Mouse (Mus musculus) MEL (cell line): ENCODE results near the gene Gprin3. TPM values are rescaled to one million over a fixed set of nuclear protein-coding genes. Genes with fewer than 3 reads are reported as not detected.

Source experiments
- DNase-seq: peaks from one replicate; pipeline ENCODE4 v3.0.0; 2011; ENCODE audit warnings: low read depth, low spot score
- H3K27ac ChIP-seq: 2 replicates; pipeline ENCODE4 v1.5.1; 2012; ENCODE audit warnings: low read depth, mild to moderate bottlenecking, control low read depth, low read length, moderate library complexity; ENCODE audit not compliant: control insufficient read depth
- H3K27me3 ChIP-seq, 2 experiments: fragments of 150-350 bp in 1 of 2; sonication (generic) in 1 of 2; 2 replicates each; pipeline ENCODE4 v1.6.1; 2012; ENCODE audit warnings: low read length in 2 of 2, mild to moderate bottlenecking in 2 of 2, improper control_type of control experiment in 1 of 2, moderate library complexity in 1 of 2; ENCODE audit not compliant: insufficient read depth in 2 of 2, control insufficient read depth in 1 of 2
- H3K36me3 ChIP-seq, 2 experiments: 2 replicates each; pipeline ENCODE4 v1.6.1; 2012 to 2014; ENCODE audit warnings: low read length in 2 of 2, improper control_type of control experiment in 1 of 2, inconsistent platforms in 1 of 2, mild to moderate bottlenecking in 1 of 2; ENCODE audit not compliant: insufficient read depth in 2 of 2, control insufficient read depth in 1 of 2
- H3K4me1 ChIP-seq, 2 experiments: fragments of 150-350 bp in 1 of 2; sonication (generic) in 1 of 2; 2 replicates each; pipeline ENCODE4 v1.6.1; 2012; ENCODE audit warnings: low read length in 2 of 2, improper control_type of control experiment in 1 of 2, mild to moderate bottlenecking in 1 of 2; ENCODE audit not compliant: insufficient read depth in 2 of 2, control insufficient read depth in 1 of 2
- H3K4me3 ChIP-seq, 2 experiments: fragments of 150-350 bp in 1 of 2; sonication (generic) in 1 of 2; 2 replicates each; pipeline ENCODE4 v1.5.1; 2012; ENCODE audit warnings: low read depth in 2 of 2, low read length in 2 of 2, mild to moderate bottlenecking in 2 of 2, moderate library complexity in 2 of 2, control low read depth in 1 of 2, improper control_type of control experiment in 1 of 2; ENCODE audit not compliant: control insufficient read depth in 1 of 2, insufficient read depth in 1 of 2
- H3K79me2 ChIP-seq: 2 replicates; pipeline ENCODE4 v1.6.1; 2012; ENCODE audit warnings: mild to moderate bottlenecking, low read length, moderate library complexity; ENCODE audit not compliant: control insufficient read depth, poor library complexity, insufficient read depth
- H3K9ac ChIP-seq: 2 replicates; pipeline ENCODE4 v1.6.1; 2012; ENCODE audit warnings: low read depth, mild to moderate bottlenecking, control low read depth, low read length, moderate library complexity; ENCODE audit not compliant: control insufficient read depth, poor library complexity, severe bottlenecking
- H3K9me3 ChIP-seq: fragments of 150-350 bp; sonication (generic); replicated peaks from 2 replicates; pipeline ENCODE4 v1.6.1; 2012; ENCODE audit warnings: mild to moderate bottlenecking, low read length, improper control_type of control experiment, moderate library complexity; ENCODE audit not compliant: insufficient read depth
- CHD1 ChIP-seq: IDR thresholded peaks from 2 replicates; pipeline ENCODE4 v1.6.1; 2012; ENCODE audit warnings: low read depth, mild to moderate bottlenecking, inconsistent platforms, low read length, improper control_type of control experiment
- EP300 ChIP-seq, 2 experiments: IDR thresholded peaks; 2 replicates each; pipeline ENCODE4 v1.6.1; 2011; ENCODE audit warnings: improper control_type of control experiment in 2 of 2, low read length in 2 of 2, low read depth in 1 of 2, mild to moderate bottlenecking in 1 of 2
- ETS1 ChIP-seq: IDR thresholded peaks from 2 replicates; pipeline ENCODE4 v1.6.1; 2012; ENCODE audit warnings: low read depth, mild to moderate bottlenecking, inconsistent platforms, low read length, improper control_type of control experiment, moderate library complexity
- GABPA ChIP-seq: IDR thresholded peaks from 2 replicates; pipeline ENCODE4 v1.6.1; 2012; ENCODE audit warnings: low read depth, mild to moderate bottlenecking, inconsistent platforms, low read length, improper control_type of control experiment, moderate library complexity
- GATA1 ChIP-seq: IDR thresholded peaks from 2 replicates; pipeline ENCODE4 v1.6.1; 2011; ENCODE audit warnings: low read depth, low read length, improper control_type of control experiment
- HCFC1 ChIP-seq: IDR thresholded peaks from 2 replicates; pipeline ENCODE4 v1.6.1; 2012; ENCODE audit warnings: low read depth, mild to moderate bottlenecking, inconsistent platforms, low read length, improper control_type of control experiment, moderate library complexity
- JUND ChIP-seq: IDR thresholded peaks from 2 replicates; pipeline ENCODE4 v1.6.1; 2011; ENCODE audit warnings: low read depth, mild to moderate bottlenecking, improper control_type of control experiment, low read length
- KAT2A ChIP-seq: conservative IDR thresholded peaks from 2 replicates; pipeline ENCODE4 v1.6.1; 2012; ENCODE audit warnings: low read depth, low read length, improper control_type of control experiment, inconsistent platforms
- MAFK ChIP-seq: IDR thresholded peaks from 2 replicates; pipeline ENCODE4 v1.6.1; 2011; ENCODE audit warnings: low read depth, mild to moderate bottlenecking, low read length, improper control_type of control experiment, borderline replicate concordance
- MAZ ChIP-seq: IDR thresholded peaks from 2 replicates; pipeline ENCODE4 v1.6.1; 2012; ENCODE audit warnings: low read depth, mild to moderate bottlenecking, inconsistent platforms, low read length, improper control_type of control experiment
- MXI1 ChIP-seq: IDR thresholded peaks from 2 replicates; pipeline ENCODE4 v1.6.1; 2011; ENCODE audit warnings: mild to moderate bottlenecking, low read depth, low read length, improper control_type of control experiment
- NELFE ChIP-seq: IDR thresholded peaks from 2 replicates; pipeline ENCODE4 v1.6.1; 2011; ENCODE audit warnings: low read depth, low read length, improper control_type of control experiment
- POLR2A ChIP-seq, 2 experiments: IDR thresholded peaks; 2 replicates each; pipeline ENCODE4 v1.6.1; 2011 to 2012; ENCODE audit warnings: low read length in 2 of 2, mild to moderate bottlenecking in 2 of 2, control low read depth in 1 of 2, improper control_type of control experiment in 1 of 2, low read depth in 1 of 2, moderate library complexity in 1 of 2; ENCODE audit not compliant: control insufficient read depth in 1 of 2, insufficient read depth in 1 of 2, poor library complexity in 1 of 2
- POLR2AphosphoS2 ChIP-seq: IDR thresholded peaks from 2 replicates; pipeline ENCODE4 v1.6.1; 2011; ENCODE audit warnings: low read length, improper control_type of control experiment
- POLR2AphosphoS5 ChIP-seq: IDR thresholded peaks from 2 replicates; pipeline ENCODE4 v1.6.1; 2012; ENCODE audit warnings: low read depth, borderline replicate concordance, mild to moderate bottlenecking, inconsistent platforms, low read length, moderate library complexity, mixed read lengths
- SIN3A ChIP-seq: IDR thresholded peaks from 2 replicates; pipeline ENCODE4 v1.6.1; 2012; ENCODE audit warnings: low read length, improper control_type of control experiment, inconsistent platforms
- TAL1 ChIP-seq: IDR thresholded peaks from 2 replicates; pipeline ENCODE4 v1.6.1; 2012; ENCODE audit warnings: mild to moderate bottlenecking, inconsistent platforms, low read length, moderate library complexity, mixed read lengths
- TBP ChIP-seq: IDR thresholded peaks from 2 replicates; pipeline ENCODE4 v1.8.0; 2011; ENCODE audit warnings: low read depth, low read length, improper control_type of control experiment
- TCF12 ChIP-seq: IDR thresholded peaks from 2 replicates; pipeline ENCODE4 v1.6.1; 2014; ENCODE audit warnings: low read depth, mild to moderate bottlenecking, inconsistent platforms, low read length, improper control_type of control experiment, moderate library complexity
- ZC3H11A ChIP-seq: IDR thresholded peaks from 2 replicates; pipeline ENCODE4 v1.6.1; 2012; ENCODE audit warnings: low read depth, mild to moderate bottlenecking, inconsistent platforms, low read length, improper control_type of control experiment
- ZKSCAN1 ChIP-seq: IDR thresholded peaks from 2 replicates; pipeline ENCODE4 v1.6.1; 2012; ENCODE audit warnings: low read depth, mild to moderate bottlenecking, inconsistent platforms, low read length, improper control_type of control experiment, moderate library complexity
- ZMIZ1 ChIP-seq: IDR thresholded peaks from 2 replicates; pipeline ENCODE4 v1.6.1; 2012; ENCODE audit warnings: low read depth, mild to moderate bottlenecking, inconsistent platforms, low read length, improper control_type of control experiment, moderate library complexity
- ZNF384 ChIP-seq: IDR thresholded peaks from 2 replicates; pipeline ENCODE4 v1.6.1; 2012; ENCODE audit warnings: low read depth, mild to moderate bottlenecking, inconsistent platforms, low read length, improper control_type of control experiment
- polyA plus RNA-seq, 2 experiments: library from polyadenylated mRNA; stranded (reverse) in 1 of 2; unstranded in 1 of 2; fragments of >175 nt in 1 of 2; fragments of >200 nt in 1 of 2; gene quantifications; 2 replicates each; pipeline versions ENCODE4 v1.2.1 to v1.2.4; 2012; ENCODE audit warnings: low replicate concordance in 2 of 2, low read depth in 1 of 2; ENCODE audit not compliant: insufficient read length in 2 of 2, insufficient read depth in 1 of 2, missing spikeins in 1 of 2
- total RNA-seq: library from RNA; depleted of rRNA; stranded (reverse); fragments of 300-350 nt; gene quantifications from 2 replicates; pipeline ENCODE4 v1.2.3, GENCODE M21; 2012

Gprin3 gene
- total and polyA plus RNA-seq, 3 experiments: not detected

DNA sequence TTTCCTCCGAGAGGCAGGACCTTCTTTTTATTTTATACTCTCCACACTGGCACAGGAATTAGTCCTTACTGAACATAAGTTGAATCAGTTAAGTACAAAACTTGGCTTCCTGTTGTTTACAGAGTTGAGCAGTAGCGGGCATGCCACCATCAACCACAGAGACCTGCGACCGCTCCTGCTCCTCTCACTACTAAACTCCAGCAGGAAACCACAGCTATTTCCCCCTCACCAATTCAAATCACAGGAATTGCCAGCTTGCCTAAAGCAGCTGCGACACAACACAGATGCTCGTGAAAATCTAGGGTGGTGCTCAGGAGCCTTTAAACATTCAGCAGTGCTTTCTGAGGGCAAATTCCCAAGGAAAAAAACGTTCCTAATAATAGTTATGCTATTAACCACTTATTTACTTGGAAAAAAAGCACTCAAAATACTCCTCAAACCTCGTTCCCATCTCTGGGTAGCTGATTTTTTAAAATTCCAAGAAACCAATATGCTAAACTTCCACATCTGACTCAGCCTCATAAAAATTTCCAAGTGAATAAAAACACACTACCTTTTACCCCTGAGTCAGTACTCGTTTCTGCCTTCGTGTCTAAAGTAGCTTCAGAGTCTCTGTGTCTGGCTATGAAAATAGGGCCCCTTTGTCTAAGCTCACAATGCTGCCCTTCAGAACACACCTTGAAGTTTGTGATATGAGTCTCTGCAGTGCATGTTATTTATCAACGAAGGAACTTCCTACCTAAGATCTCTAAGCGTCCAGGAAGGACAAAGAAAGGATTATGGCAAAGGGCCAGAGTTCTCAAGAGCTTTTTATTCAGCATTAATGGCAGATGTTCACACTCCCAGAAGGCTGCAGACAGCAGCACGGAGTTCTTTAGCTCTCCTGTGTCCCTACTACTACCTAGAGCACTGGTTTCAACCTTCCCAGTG, 13.4 kb downstream of the Gprin3 start:
- Histone ChIP-seq H3K4me3 (no peak overlapping the region), H3K9ac (no peak overlapping the region), H3K27me3 (no peaks in the 10 kb centered on the region), H3K79me2 (no peaks in the 10 kb centered on the region), H3K36me3 (no peaks in the 10 kb centered on the region), H3K27ac (no peak overlapping the region), H3K9me3 (no peaks in the 10 kb centered on the region), H3K4me1 (no peaks in the 10 kb centered on the region)
- DNase-seq: no peak
- TF ChIP-seq POLR2AphosphoS2 (no peak), POLR2A (IDR thresholded peaks at IDR 0.05; ENCODE audit: control insufficient read depth in 1 of 2, insufficient read depth in 1 of 2, low read depth in 1 of 2, low read length in 2 of 2, poor library complexity in 1 of 2) (no peak), GABPA (no peak), MAZ (no peak), TCF12 (no peak), CHD1 (no peak), TBP (no peak), ZNF384 (no peak), JUND (no peak), ZC3H11A (no peak), ETS1 (no peak), SIN3A (no peak)

DNA sequence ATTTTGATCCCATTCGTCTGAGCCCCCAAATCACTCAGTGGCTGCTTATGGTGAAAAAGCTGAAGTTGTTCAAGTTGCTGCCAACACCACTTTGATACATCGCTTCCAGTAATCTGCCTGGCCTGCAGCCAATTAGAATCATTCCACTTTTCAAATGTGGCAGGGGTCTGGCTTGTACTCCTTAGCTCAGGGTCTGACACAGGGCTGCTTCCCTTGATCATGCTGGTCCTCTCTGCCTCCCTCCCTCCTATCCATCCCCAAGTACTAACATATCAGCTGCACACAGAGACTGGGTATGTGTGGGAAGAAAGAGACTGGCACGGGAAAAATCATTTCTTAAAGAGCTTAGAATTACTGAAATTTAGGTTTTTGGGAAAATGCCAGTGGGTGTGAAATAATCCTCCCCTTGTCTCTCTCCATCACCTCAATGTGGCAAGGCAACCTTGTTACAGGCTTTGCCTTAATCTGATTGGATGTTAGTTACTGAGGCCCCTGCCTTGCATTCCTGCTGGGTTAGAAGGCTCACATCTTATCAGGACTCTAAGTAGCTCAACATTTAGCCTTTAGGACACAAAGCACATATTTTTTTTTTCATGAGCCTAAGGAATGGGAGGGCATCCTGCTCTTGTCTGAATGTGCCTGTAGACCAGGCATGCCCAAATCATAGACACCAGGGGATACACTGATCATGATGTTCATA, 16.9 kb downstream of the Gprin3 start:
- Histone ChIP-seq H3K79me2 (no peaks in the 10 kb centered on the region), H3K27ac (no peak overlapping the region), H3K27me3 (no peaks in the 10 kb centered on the region), H3K9ac (no peak overlapping the region), H3K9me3 (no peaks in the 10 kb centered on the region), H3K4me1 (no peaks in the 10 kb centered on the region), H3K4me3 (no peak overlapping the region), H3K36me3 (no peaks in the 10 kb centered on the region)
- DNase-seq: no peak
- TF ChIP-seq ZKSCAN1: no peak
- no peak for TF ChIP-seq MAFK
- TF ChIP-seq KAT2A: no peak
- no peak for TF ChIP-seq TAL1
- no peak for TF ChIP-seq ETS1
- TF ChIP-seq GABPA: no peak
- no peak for TF ChIP-seq ZNF384
- no peak for TF ChIP-seq HCFC1
- TF ChIP-seq ZMIZ1: no peak
- TF ChIP-seq MXI1: no peak
- no peak for TF ChIP-seq TBP
- no peak for TF ChIP-seq GATA1
- TF ChIP-seq EP300 (IDR thresholded peaks at IDR 0.05; ENCODE audit: low read depth in 1 of 2, low read length in 2 of 2): no peak
- no peak for TF ChIP-seq POLR2AphosphoS5
- TF ChIP-seq SIN3A: no peak
- TF ChIP-seq POLR2AphosphoS2: no peak
- TF ChIP-seq NELFE: no peak
